Mouse (Mus musculus) lung, postnatal 36 days (tissue): Measurements from ENCODE around the gene Krtap4-1.
"Not testable (repeated sequence)": the region's sequence is repeated elsewhere in the genome, so short reads cannot be mapped to it uniquely, and the experiment has no call there.

Experiments used
- DNase-seq: peaks from one replicate; pipeline ENCODE4 v3.0.0; 2022; ENCODE audit warnings: mixed read lengths

Gene Krtap4-1

DNA sequence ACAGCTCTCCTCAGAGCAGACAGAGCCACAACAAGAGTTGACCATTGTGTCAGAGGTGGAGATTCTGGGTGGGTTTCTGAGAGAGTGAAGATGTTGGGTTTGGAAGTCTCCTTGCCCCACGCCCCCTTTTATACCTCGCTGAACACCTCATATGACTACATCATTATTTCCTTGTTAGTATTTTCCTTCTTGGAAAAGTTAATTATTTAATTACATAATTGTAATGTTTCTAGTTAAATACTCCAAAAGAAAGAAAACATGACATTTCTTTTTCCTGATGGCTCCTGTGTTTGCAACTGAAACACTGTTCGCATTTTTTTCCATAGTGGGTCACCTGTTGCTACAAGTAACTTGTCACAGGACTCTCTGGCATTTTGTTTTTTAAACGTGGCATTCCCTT is at the start of gene Krtap4-1:
Krtap4-1 (minus strand) TSS at position 101 of the 400 bp plus-strand sequence.
- no peak for DNase-seq

DNA sequence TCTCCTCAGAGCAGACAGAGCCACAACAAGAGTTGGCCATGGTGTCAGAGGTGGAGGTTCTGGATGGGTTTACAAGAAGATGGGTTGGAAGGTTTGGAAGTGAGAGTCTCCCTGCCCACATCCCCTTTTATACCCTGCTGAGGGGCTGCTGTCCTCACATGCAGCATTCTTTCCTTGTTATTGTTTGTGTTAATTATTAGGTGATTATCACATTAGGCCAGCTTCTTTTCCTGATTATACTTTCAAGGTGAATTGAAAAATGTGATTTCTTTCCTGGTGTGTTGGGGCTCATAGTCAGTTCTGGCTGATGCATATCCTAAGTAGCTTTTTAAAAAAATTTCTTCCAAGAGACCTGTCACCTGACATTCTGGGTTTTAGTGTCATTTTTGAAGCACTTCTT is 37.8 kb upstream of the Krtap4-1 start, which contains the start of gene Krtap4-6:
Krtap4-6 (minus strand) TSS at position 101 of the 400 bp plus-strand sequence.
- DNase-seq = no peak

DNA sequence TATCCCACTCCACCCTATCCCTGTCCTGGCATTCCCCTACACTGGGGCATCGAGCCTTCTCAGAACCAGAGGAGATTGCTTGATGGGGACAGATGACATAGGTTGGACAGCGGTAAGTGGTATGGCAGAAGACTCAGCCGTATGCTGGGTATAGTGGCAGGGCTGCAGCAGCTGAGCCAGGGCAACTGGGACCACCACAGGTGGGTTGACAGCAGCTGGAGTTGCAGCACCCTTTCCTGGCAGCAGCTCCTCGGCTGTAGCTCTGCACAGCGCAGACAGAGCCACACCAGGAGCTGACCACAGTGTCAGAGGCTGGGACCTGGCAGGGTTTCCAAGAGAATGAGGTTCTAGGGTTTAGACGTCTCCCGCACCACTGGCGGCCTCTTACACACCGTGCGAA is 34.8 kb upstream of the Krtap4-1 start:
- no peak for DNase-seq

DNA sequence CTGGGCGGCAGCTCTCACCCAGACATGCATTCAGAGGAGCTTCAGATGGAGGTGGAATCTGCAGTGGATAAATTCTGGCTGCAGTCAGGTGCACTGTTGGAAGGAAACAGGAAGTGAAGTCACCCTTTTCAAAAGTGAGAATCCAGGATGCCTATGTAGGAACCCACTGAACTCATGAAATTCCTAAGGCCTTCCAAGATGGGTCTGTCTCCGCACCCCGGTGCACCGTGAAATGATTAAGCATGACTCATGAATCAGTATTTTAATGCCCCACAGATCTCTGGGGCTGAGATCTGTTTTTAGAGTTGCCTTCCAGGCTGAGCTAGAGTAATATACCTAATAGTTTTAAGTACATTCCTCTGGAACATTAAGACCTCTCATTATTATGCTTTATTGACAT is 31.2 kb upstream of the Krtap4-1 start:
- no peak for DNase-seq

DNA sequence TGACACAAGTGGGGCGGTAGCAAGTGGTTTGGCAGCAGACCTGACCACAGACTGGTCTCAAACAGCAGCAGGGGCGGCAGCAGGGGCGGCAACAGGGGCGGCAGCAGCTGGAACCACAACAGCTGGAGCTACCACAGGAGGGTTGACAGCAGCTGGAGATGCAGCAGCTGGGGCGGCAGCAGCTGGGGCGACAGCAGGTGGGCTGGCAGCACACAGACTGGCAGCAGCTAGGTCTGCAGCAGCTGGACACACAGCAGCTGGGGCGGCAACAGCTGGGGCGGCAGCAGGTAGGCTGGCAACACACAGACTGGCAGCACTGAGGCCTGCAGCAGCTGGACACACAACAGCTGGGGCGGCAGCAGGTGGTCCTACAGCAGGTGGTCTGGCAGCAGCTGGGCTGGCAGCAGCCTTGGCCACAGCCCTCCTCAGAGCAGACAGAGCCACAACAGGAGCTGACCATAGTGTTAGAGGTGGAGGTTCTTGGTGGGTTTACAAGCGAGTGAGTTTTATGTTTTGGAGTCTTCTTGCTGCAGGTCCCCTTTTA is 30.5 kb upstream of the Krtap4-1 start, which contains the start of gene Gm11563:
Gm11563 (minus strand) TSS at position 494 of the 544 bp plus-strand sequence.
- not testable (repeated sequence) for DNase-seq

DNA sequence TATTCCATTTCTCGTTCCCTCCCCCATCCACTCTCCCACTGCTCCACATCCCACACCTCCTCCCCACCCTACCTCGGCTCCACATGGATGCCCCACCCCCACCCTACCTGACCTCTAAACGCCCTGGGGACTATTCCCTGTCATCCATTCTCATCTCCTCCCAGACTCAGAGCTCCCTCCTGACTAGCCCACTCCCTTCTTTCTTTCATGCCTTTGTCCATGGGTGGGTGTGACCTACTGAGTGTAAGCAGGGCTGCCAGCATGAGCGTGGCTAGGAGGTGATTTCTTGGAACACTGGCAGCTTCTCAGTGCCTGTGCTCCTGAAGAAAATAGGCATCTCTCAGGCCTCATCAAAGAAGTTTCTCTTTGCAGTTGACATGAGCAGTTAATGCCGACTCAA is 29.0 kb upstream of the Krtap4-1 start:
- no peak for DNase-seq

DNA sequence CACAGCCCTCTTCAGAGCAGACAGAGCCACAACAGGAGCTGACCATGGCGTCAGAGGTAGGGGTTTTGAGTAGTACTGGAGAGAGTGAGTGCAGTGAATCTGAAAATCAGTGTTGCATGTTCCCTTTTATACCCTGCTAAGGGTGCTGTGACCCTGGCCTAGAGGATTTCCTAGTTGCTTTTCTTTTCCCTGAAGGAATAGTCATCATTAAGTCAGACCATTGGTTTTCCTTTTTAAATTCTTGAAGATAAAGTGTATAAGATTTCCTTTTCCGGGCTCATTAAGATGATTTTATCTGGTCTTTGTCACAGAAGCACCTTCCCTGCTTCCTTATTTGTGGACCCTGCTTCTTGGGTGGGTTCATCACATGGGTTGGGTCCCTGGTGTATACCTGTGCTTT is 22.1 kb upstream of the Krtap4-1 start, which contains the start of gene Gm11555:
Gm11555 (minus strand) TSS at position 101 of the 400 bp plus-strand sequence.
- no peak for DNase-seq

DNA sequence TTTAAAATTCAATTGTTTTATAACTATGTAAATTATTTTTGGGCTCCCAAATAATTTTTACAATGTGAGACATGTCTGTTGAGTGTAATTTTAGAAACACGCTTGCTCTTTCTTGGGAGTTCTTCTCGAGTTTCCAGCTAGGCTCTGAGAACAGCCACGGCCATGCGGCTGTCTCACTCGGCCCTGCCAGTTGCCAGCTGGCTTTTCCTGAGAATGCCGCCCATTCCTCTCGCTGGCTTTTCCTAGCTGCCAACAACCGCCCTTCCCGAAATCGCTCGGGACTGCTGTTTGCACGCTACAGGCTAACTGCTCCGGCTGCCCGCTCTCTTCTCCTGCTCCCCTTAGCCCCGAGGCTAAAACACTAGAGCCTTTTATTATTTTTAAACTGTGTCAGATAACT is 18.4 kb upstream of the Krtap4-1 start:
- no peak for DNase-seq

DNA sequence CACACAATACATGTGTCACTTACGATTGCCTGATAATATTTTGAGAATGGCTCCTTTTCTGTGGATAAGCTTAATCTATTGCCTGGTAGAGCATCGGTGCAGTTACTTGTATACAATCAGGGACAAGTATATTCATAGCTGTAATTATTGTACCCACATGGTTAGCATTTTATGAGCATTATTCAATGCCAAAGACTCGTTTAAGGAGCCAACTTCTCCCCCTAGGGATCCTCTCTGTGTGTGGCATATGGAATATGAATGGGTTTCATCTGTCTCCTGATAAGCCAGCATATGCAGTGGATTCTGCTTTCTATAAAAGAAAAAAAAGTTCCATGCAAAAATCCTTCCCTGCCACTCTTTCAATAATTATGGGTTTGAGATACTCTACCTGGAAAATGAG is 16.3 kb upstream of the Krtap4-1 start:
- no peak for DNase-seq

DNA sequence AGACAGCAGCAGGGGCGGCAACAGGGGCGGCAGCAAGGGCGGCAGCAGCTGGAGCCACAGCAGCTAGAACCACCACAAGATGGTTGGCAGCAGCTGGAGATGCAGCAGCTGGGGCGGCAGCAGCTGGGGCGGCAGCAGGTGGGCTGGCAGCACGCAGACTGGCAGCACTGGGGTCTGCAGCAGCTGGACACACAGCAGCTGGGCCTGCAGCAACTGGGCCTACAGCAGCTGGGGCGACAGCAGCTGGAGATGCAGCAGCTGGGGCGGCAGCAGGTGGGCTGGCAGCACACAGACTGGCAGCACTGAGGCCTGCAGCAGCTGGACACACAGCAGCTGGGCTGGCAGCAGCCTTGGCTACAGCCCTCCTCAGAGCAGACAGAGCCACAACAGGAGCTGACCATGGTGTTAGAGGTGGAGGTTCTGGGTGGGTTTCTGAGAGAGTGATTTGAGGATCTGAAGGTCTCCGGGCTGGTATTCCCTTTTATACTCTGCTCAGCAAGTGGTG is 15.6 kb upstream of the Krtap4-1 start, which contains the start of gene Krtap4-7:
Krtap4-7 (minus strand) TSS at position 455 of the 505 bp plus-strand sequence.
- not testable (repeated sequence) for DNase-seq

DNA sequence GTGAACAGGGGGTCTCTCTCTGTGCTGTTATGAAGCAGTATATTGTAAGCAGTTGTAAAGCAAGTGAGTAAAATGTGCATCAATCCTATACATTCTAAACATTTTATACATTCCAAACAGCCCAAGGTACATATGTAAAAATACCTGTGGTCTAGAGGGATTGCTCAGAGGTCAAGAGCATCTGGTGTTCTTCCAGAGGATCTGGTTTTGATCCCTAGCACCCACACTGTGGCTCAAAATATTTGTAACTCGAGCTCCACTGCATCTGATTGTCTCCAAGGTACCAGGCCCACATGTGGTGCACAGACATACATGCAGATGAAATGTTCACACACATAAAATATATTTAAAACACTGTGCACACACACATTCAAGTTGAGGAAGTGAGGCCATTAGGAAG is 12.9 kb upstream of the Krtap4-1 start:
- no peak for DNase-seq

DNA sequence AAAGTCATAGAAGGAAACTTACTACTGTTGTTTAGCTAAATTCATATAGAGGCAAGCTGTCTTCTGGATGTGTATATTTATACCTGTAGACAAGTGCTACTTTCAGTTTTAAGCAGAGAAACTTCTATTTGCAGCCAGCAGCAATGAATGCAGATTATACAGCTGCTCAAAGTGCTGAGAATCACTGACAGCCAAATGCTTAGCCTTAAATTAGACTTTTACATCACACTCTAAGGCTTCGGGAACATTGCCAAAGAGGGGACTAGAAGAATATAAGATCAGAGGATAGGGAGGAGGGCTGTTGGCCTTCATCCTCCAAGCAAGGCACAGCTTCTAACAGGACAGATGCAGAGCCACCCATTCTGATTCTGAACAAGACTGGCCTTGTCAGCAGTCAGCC is 9.0 kb upstream of the Krtap4-1 start:
- no peak for DNase-seq

DNA sequence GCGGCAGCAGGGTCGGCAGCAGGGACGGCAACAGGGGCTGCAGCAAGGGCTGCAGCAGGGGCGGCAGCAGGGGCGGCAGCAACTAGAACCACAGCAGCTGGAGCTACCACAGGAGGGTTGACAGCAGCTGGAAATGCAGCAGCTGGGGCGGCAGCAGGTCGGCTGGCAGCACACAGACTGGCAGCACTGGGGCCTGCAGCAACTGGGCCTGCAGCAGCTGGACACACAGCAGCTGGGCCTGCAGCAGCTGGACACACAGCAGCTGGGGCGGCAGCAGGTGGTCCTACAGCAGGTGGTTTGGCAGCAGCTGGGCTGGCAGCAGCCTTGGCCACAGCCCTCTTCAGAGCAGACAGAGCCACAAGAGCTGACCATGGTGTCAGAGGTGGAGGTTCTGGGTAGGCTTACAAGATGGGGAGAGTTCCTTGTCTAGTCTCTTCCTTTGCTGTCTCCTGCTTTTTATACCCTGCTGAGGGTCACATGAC is 6.7 kb upstream of the Krtap4-1 start, which contains the start of gene Krtap4-2:
Krtap4-2 (minus strand) TSS at position 432 of the 482 bp plus-strand sequence.
- DNase-seq = no peak

DNA sequence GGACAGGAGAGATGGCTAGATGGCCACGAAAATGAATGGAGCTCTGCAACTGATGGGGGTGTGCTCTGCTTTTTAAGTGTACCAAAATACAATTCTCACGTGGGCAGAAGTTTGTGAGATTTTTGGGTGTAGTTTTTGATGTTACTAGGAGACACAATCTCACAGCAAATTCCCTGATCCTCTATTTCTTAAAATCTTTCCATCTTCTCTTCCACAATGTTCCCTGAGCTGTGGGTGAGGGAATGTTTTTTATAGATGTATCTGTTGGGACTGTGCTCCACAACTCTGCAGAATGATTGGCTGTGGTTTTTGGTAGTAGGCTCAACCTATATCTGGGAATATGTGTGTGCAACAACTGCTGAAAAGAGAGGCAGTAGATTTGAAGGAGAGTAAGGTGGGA is 5.3 kb upstream of the Krtap4-1 start:
- no peak for DNase-seq

DNA sequence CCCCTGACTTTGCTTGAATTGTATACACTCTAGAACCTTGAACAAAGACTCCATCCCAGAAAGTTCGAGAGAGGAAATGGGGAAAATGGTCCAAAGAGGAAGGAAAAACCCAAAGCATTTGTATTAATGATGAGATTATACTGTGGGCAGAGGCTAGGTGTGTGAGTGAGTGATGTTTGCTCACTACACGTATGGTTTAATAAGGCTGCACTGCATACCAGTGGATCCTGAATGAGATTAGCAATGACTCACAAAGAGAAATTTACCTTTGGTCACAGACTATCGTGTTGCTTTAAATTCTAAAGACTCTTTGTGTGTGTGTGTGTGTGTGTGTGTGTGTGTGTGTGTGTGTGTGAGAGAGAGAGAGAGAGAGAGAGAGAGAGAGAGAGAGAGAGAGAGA is 2.9 kb upstream of the Krtap4-1 start:
- no peak for DNase-seq

DNA sequence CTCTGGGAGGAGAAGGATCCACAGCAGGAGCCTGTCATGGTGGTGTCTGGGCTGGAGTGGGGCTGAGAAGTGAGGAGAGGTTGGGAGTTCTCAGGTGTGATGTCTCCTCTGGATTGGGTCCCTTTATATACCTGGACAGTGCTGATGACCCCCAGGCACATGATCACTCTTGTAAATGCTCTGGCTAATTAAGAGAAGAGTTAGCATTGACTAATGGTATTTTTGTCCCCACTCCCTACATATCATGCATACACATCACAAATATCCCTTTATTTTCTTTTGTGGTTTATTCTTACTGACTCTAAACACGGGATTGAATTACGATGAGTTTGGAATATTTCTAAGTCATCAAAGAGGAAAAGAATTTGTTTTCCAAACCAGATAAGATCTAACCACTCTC is 7.7 kb downstream of the Krtap4-1 start, which contains the start of gene Gm11562:
Gm11562 (minus strand) TSS at position 101 of the 400 bp plus-strand sequence.
- no peak for DNase-seq

DNA sequence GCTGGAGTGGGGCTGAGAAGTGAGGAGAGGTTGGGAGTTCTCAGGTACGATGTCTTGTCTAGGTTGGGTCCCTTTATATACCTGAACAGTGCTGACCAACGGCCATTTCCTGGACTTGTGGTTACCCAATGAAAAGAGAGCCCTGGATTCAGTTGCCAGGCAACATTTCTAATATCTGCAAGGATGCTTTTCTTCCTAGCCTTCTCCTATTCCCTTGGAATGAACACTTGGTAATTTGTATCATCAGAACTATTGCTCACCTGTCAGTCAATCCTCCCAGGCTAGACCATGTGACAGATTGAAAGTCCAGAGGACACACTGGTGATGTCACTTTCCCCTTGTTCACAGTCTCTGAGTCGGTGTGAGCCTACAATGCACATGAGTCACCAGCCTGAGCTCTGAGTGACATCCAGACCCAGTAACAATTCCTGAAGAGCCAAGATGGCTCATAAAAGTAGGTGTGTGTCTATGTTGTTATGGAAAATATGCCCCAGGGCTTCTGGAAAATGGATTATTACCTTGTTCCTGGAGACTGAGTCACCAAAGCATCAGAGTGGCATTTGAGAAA is 13.2 kb downstream of the Krtap4-1 start, which contains the start of gene Krtap2-4:
Krtap2-4 (minus strand) TSS at position 51 of the 568 bp plus-strand sequence.
- DNase-seq = no peak

DNA sequence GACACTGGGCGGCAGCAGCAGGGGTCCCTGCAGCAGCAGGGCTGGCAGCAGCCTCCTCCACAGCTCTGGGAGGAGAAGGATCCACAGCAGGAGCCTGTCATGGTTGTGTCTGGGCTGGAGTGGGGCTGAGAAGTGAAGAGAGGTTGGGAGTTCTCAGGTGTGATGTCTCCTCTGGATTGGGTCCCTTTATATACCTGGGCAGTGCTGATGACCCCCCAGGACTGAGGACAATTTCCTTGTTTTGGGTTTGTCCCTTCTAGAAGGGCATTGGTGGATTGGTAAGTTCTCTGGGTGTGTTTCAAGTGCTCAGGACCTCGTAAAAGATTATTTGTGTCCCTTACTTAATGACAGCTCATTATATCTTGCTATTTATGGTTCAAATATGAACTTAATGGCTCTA is 17.9 kb downstream of the Krtap4-1 start, which contains the start of gene Gm11937:
Gm11937 (minus strand) TSS at position 101 of the 400 bp plus-strand sequence.
- DNase-seq = not testable (repeated sequence)

DNA sequence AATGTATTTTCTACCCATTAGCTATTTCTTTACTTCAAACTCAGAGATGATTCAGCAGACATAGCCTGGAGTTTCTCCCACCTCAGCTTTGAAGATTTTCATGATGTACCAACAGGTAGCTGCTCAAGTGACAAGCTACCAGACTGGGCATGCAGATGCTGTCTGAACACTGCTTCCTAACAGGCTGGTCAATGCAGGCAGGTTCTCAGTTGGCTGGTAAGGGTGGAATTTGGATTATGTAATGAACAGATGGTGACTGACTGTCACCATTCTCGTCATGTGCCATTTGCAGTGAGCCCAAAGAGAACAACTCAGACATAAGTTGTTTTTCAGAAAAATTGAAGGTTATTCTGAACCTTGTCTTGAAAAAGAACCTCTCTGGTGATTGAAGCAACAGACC is 18.9 kb downstream of the Krtap4-1 start:
- no peak for DNase-seq

DNA sequence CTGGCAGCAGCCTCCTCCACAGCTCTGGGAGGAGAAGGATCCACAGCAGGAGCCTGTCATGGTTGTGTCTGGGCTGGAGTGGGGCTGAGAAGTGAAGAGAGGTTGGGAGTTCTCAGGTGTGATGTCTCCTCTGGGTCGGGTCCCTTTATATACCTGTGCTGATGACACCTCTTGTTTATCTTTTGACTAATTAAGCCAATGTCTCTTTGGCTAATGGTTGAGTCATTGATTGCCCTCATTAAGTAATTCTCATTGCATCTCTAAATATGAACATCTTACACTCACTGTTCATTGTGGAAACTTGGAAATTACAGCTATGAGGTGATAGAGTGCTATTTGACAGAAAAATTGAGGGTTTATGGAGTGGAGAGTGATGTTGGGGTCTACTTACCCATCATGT is 24.8 kb downstream of the Krtap4-1 start, which contains the start of gene Gm11938:
Gm11938 (minus strand) TSS at position 101 of the 400 bp plus-strand sequence.
- not testable (repeated sequence) for DNase-seq

DNA sequence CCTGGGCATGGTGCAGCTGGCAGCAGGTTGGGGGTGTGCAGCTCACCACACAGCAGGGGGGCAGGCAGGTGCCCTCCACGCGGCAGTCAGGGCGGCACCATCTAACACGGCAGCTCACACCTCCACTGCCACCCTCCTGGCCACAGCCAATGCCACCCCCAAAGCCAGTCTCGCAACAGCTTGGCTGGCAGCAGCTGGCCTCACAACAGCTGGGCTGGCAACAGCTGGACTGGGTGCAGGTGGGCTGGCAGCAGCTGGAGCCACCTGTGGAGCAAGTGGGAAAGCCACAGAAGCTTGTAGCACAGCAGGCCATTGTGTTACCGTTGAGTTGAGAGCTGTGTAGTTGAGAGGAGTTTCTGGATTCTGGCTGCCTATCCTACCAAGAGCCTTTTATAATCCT is 30.3 kb downstream of the Krtap4-1 start, which contains the start of gene Krtap9-3:
Krtap9-3 (minus strand) TSS at position 364 of the 400 bp plus-strand sequence.
- DNase-seq = not testable (repeated sequence)

DNA sequence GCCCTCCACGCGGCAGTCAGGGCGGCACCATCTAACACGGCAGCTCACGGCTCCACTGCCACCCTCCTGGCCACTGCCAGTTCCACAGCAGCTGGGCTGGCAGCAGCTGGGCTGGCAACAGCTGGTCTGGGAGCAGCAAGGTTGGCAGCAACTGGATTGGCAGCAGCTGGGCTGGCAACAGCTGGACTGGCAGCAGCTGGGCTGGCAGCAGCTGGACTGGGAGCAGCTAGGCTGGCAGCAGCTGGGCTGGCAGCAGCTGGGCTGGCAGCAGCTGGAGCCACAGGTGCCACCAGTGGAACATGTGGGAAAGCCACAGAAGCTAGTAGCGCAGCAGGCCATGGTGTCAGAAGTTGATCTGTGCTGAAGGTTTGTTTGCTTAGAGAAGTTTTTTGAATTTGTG is 37.1 kb downstream of the Krtap4-1 start, which contains the start of gene Krtap1-3:
Krtap1-3 (minus strand) TSS at position 359 of the 400 bp plus-strand sequence.
- DNase-seq = no peak

DNA sequence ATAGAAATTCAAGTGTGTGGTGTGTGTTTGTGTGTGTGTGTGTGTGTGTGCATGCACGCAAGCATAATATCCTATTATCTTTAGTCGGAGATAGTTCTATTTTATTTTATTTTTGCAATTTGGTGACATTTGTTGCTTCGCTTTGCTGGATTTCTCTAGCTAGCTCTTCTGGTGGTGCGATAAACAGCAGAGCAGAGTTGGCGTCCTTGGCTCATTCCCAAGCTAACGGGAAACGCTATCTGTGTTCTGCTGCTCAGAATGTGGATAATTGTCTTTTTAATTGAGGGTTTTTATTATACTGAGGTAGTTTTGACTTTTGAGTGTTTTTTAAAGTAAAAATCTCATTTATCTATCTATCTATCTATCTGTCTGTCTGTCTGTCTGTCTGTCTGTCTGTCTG is 42.9 kb downstream of the Krtap4-1 start:
- DNase-seq = no peak
